Mouse (Mus musculus): Measurements from ENCODE around the gene Olfr1161.

- TF ChIP-seq NRF1 (IDR thresholded peaks at IDR 0.05; ENCODE audit: low read depth, low read length) (no peak), TCF12 (IDR thresholded peaks at IDR 0.05; ENCODE audit: low read depth, low read length) (no peak), CTCF (conservative IDR thresholded peaks at IDR 0.05 in 1 of 2, IDR thresholded peaks at IDR 0.05 in 1 of 2; ENCODE audit: low read depth in 2 of 2, low read length in 2 of 2) (no peak), RCOR1 (conservative IDR thresholded peaks at IDR 0.05; ENCODE audit: low read depth, low read length) (no peak), ZKSCAN1 (IDR thresholded peaks at IDR 0.05; ENCODE audit: borderline replicate concordance, low read depth, low read length) (no peak), CHD1 (IDR thresholded peaks at IDR 0.05; ENCODE audit: low read depth, low read length) (no peak), POLR2A (IDR thresholded peaks at IDR 0.05; ENCODE audit: low read depth, low read length) (no peak), IRF4 (IDR thresholded peaks at IDR 0.05; ENCODE audit: low read depth, low read length) (no peak), UBTF (IDR thresholded peaks at IDR 0.05; ENCODE audit: low read depth, low read length) (no peak), EP300 (IDR thresholded peaks at IDR 0.05; ENCODE audit: low read length) (no peak), SMC3 (IDR thresholded peaks at IDR 0.05; ENCODE audit: low read depth, low read length) (no peak), JUN (IDR thresholded peaks at IDR 0.05; ENCODE audit: insufficient read depth, low read depth, low read length) (no peak), MAX (IDR thresholded peaks at IDR 0.05; ENCODE audit: low read length) (no peak), SIN3A (IDR thresholded peaks at IDR 0.05; ENCODE audit: low read length) (no peak)
Observed at GRCm38 (mm10) chr2:87974563-87974962, 48.0 kb upstream of the Olfr1161 start, which contains the start of gene Olfr74.

All from CH12.LX (cell line).